Mouse (Mus musculus) MEL (cell line): ENCODE results near the gene Zcchc24. TPM values are rescaled to one million over a fixed set of nuclear protein-coding genes. Genes with fewer than 3 reads are reported as not detected.

ENCODE experiments used
- DNase-seq: peaks from one replicate; pipeline ENCODE4 v3.0.0; 2011; ENCODE audit warnings: low read depth, low spot score
- H3K27ac ChIP-seq: 2 replicates; pipeline ENCODE4 v1.5.1; 2012; ENCODE audit warnings: low read depth, mild to moderate bottlenecking, control low read depth, low read length, moderate library complexity; ENCODE audit not compliant: control insufficient read depth
- H3K27me3 ChIP-seq, 2 experiments: fragments of 150-350 bp in 1 of 2; sonication (generic) in 1 of 2; 2 replicates each; pipeline ENCODE4 v1.6.1; 2012; ENCODE audit warnings: low read length in 2 of 2, mild to moderate bottlenecking in 2 of 2, improper control_type of control experiment in 1 of 2, moderate library complexity in 1 of 2; ENCODE audit not compliant: insufficient read depth in 2 of 2, control insufficient read depth in 1 of 2
- H3K36me3 ChIP-seq, 2 experiments: 2 replicates each; pipeline ENCODE4 v1.6.1; 2012 to 2014; ENCODE audit warnings: low read length in 2 of 2, improper control_type of control experiment in 1 of 2, inconsistent platforms in 1 of 2, mild to moderate bottlenecking in 1 of 2; ENCODE audit not compliant: insufficient read depth in 2 of 2, control insufficient read depth in 1 of 2
- H3K4me1 ChIP-seq, 2 experiments: fragments of 150-350 bp in 1 of 2; sonication (generic) in 1 of 2; 2 replicates each; pipeline ENCODE4 v1.6.1; 2012; ENCODE audit warnings: low read length in 2 of 2, improper control_type of control experiment in 1 of 2, mild to moderate bottlenecking in 1 of 2; ENCODE audit not compliant: insufficient read depth in 2 of 2, control insufficient read depth in 1 of 2
- H3K4me3 ChIP-seq, 2 experiments: fragments of 150-350 bp in 1 of 2; sonication (generic) in 1 of 2; 2 replicates each; pipeline ENCODE4 v1.5.1; 2012; ENCODE audit warnings: low read depth in 2 of 2, low read length in 2 of 2, mild to moderate bottlenecking in 2 of 2, moderate library complexity in 2 of 2, control low read depth in 1 of 2, improper control_type of control experiment in 1 of 2; ENCODE audit not compliant: control insufficient read depth in 1 of 2, insufficient read depth in 1 of 2
- H3K79me2 ChIP-seq: 2 replicates; pipeline ENCODE4 v1.6.1; 2012; ENCODE audit warnings: mild to moderate bottlenecking, low read length, moderate library complexity; ENCODE audit not compliant: control insufficient read depth, poor library complexity, insufficient read depth
- H3K9ac ChIP-seq: 2 replicates; pipeline ENCODE4 v1.6.1; 2012; ENCODE audit warnings: low read depth, mild to moderate bottlenecking, control low read depth, low read length, moderate library complexity; ENCODE audit not compliant: control insufficient read depth, poor library complexity, severe bottlenecking
- H3K9me3 ChIP-seq: fragments of 150-350 bp; sonication (generic); replicated peaks from 2 replicates; pipeline ENCODE4 v1.6.1; 2012; ENCODE audit warnings: mild to moderate bottlenecking, low read length, improper control_type of control experiment, moderate library complexity; ENCODE audit not compliant: insufficient read depth
- CHD1 ChIP-seq: IDR thresholded peaks from 2 replicates; pipeline ENCODE4 v1.6.1; 2012; ENCODE audit warnings: low read depth, mild to moderate bottlenecking, inconsistent platforms, low read length, improper control_type of control experiment
- CHD2 ChIP-seq: IDR thresholded peaks from 2 replicates; pipeline ENCODE4 v1.6.1; 2011; ENCODE audit warnings: low read length, improper control_type of control experiment
- E2F4 ChIP-seq: IDR thresholded peaks from 2 replicates; pipeline ENCODE4 v1.6.1; 2011; ENCODE audit warnings: low read depth, low read length, improper control_type of control experiment, borderline replicate concordance
- ELF1 ChIP-seq: IDR thresholded peaks from 2 replicates; pipeline ENCODE4 v1.6.1; 2014; ENCODE audit warnings: low read depth, mild to moderate bottlenecking, inconsistent platforms, low read length, improper control_type of control experiment, moderate library complexity
- EP300 ChIP-seq, 2 experiments: IDR thresholded peaks; 2 replicates each; pipeline ENCODE4 v1.6.1; 2011; ENCODE audit warnings: improper control_type of control experiment in 2 of 2, low read length in 2 of 2, low read depth in 1 of 2, mild to moderate bottlenecking in 1 of 2
- ETS1 ChIP-seq: IDR thresholded peaks from 2 replicates; pipeline ENCODE4 v1.6.1; 2012; ENCODE audit warnings: low read depth, mild to moderate bottlenecking, inconsistent platforms, low read length, improper control_type of control experiment, moderate library complexity
- GATA1 ChIP-seq: IDR thresholded peaks from 2 replicates; pipeline ENCODE4 v1.6.1; 2011; ENCODE audit warnings: low read depth, low read length, improper control_type of control experiment
- JUND ChIP-seq: IDR thresholded peaks from 2 replicates; pipeline ENCODE4 v1.6.1; 2011; ENCODE audit warnings: low read depth, mild to moderate bottlenecking, improper control_type of control experiment, low read length
- KAT2A ChIP-seq: conservative IDR thresholded peaks from 2 replicates; pipeline ENCODE4 v1.6.1; 2012; ENCODE audit warnings: low read depth, low read length, improper control_type of control experiment, inconsistent platforms
- MAFK ChIP-seq: IDR thresholded peaks from 2 replicates; pipeline ENCODE4 v1.6.1; 2011; ENCODE audit warnings: low read depth, mild to moderate bottlenecking, low read length, improper control_type of control experiment, borderline replicate concordance
- MAX ChIP-seq: IDR thresholded peaks from 2 replicates; pipeline ENCODE4 v1.6.1; 2011; ENCODE audit warnings: low read length, improper control_type of control experiment
- MAZ ChIP-seq: IDR thresholded peaks from 2 replicates; pipeline ENCODE4 v1.6.1; 2012; ENCODE audit warnings: low read depth, mild to moderate bottlenecking, inconsistent platforms, low read length, improper control_type of control experiment
- MEF2A ChIP-seq: IDR thresholded peaks from 2 replicates; pipeline ENCODE4 v1.6.1; 2014; ENCODE audit warnings: low read depth, mild to moderate bottlenecking, inconsistent platforms, low read length, improper control_type of control experiment; ENCODE audit not compliant: poor library complexity, insufficient replicate concordance, severe bottlenecking; ENCODE audit errors: extremely low read depth
- MXI1 ChIP-seq: IDR thresholded peaks from 2 replicates; pipeline ENCODE4 v1.6.1; 2011; ENCODE audit warnings: mild to moderate bottlenecking, low read depth, low read length, improper control_type of control experiment
- MYB ChIP-seq: IDR thresholded peaks from 2 replicates; pipeline ENCODE4 v1.6.1; 2011; ENCODE audit warnings: mild to moderate bottlenecking, low read depth, low read length, improper control_type of control experiment
- MYC ChIP-seq: IDR thresholded peaks from 2 replicates; pipeline ENCODE4 v1.6.1; 2011; ENCODE audit warnings: low read depth, mild to moderate bottlenecking, low read length, improper control_type of control experiment, moderate library complexity
- NRF1 ChIP-seq: IDR thresholded peaks from 2 replicates; pipeline ENCODE4 v1.6.1; 2014; ENCODE audit warnings: low read depth, mild to moderate bottlenecking, inconsistent platforms, low read length, improper control_type of control experiment, moderate library complexity; ENCODE audit not compliant: poor library complexity, insufficient read depth, severe bottlenecking
- POLR2AphosphoS2 ChIP-seq: IDR thresholded peaks from 2 replicates; pipeline ENCODE4 v1.6.1; 2011; ENCODE audit warnings: low read length, improper control_type of control experiment
- POLR2AphosphoS5 ChIP-seq: IDR thresholded peaks from 2 replicates; pipeline ENCODE4 v1.6.1; 2012; ENCODE audit warnings: low read depth, borderline replicate concordance, mild to moderate bottlenecking, inconsistent platforms, low read length, moderate library complexity, mixed read lengths
- SIN3A ChIP-seq: IDR thresholded peaks from 2 replicates; pipeline ENCODE4 v1.6.1; 2012; ENCODE audit warnings: low read length, improper control_type of control experiment, inconsistent platforms
- SMC3 ChIP-seq: IDR thresholded peaks from 2 replicates; pipeline ENCODE4 v1.6.1; 2011; ENCODE audit warnings: low read depth, low read length, improper control_type of control experiment
- UBTF ChIP-seq: IDR thresholded peaks from 2 replicates; pipeline ENCODE4 v1.6.1; 2012; ENCODE audit warnings: low read depth, mild to moderate bottlenecking, inconsistent platforms, low read length, improper control_type of control experiment, moderate library complexity, borderline replicate concordance; ENCODE audit not compliant: insufficient read depth
- ZC3H11A ChIP-seq: IDR thresholded peaks from 2 replicates; pipeline ENCODE4 v1.6.1; 2012; ENCODE audit warnings: low read depth, mild to moderate bottlenecking, inconsistent platforms, low read length, improper control_type of control experiment
- ZMIZ1 ChIP-seq: IDR thresholded peaks from 2 replicates; pipeline ENCODE4 v1.6.1; 2012; ENCODE audit warnings: low read depth, mild to moderate bottlenecking, inconsistent platforms, low read length, improper control_type of control experiment, moderate library complexity
- polyA plus RNA-seq, 2 experiments: library from polyadenylated mRNA; stranded (reverse) in 1 of 2; unstranded in 1 of 2; fragments of >175 nt in 1 of 2; fragments of >200 nt in 1 of 2; gene quantifications; 2 replicates each; pipeline versions ENCODE4 v1.2.1 to v1.2.4; 2012; ENCODE audit warnings: low replicate concordance in 2 of 2, low read depth in 1 of 2; ENCODE audit not compliant: insufficient read length in 2 of 2, insufficient read depth in 1 of 2, missing spikeins in 1 of 2
- total RNA-seq: library from RNA; depleted of rRNA; stranded (reverse); fragments of 300-350 nt; gene quantifications from 2 replicates; pipeline ENCODE4 v1.2.3, GENCODE M21; 2012

Gene Zcchc24
- total and polyA plus RNA-seq, 3 experiments: 2.3 to 8.7 TPM; not detected in 1

- no peak for TF ChIP-seq MEF2A
- TF ChIP-seq CHD1: no peak
- TF ChIP-seq MYB: no peak
- TF ChIP-seq ELF1: no peak
- no peak for TF ChIP-seq MXI1
- no peak for TF ChIP-seq MYC
- no peak for TF ChIP-seq MAX
- TF ChIP-seq POLR2AphosphoS5: no peak
- no peak for TF ChIP-seq MAFK
- TF ChIP-seq EP300 (IDR thresholded peaks at IDR 0.05; ENCODE audit: low read depth in 1 of 2, low read length in 2 of 2): no peak
- no peak for TF ChIP-seq SMC3
- no peak for TF ChIP-seq JUND
- no peak for TF ChIP-seq MAZ
- no peak for TF ChIP-seq CHD2
- no peak for TF ChIP-seq ZMIZ1
- no peak for TF ChIP-seq NRF1
- no peak for TF ChIP-seq ZC3H11A
- TF ChIP-seq ETS1: no peak
- TF ChIP-seq E2F4: no peak
- Histone ChIP-seq H3K4me3 (no peak overlapping the region), H3K9ac (no peak overlapping the region), H3K9me3 (no peaks in the 10 kb centered on the region), H3K79me2 (no peaks in the 10 kb centered on the region), H3K27me3 (peaks cover 1 to 2% of the 10 kb centered on the region in 2 experiments; a peak in 3 of 4 replicates), H3K4me1 (no peaks in the 10 kb centered on the region), H3K27ac (no peak overlapping the region), H3K36me3 (no peaks in the 10 kb centered on the region)
- no peak for DNase-seq
Measured at GRCm38 (mm10) chr14:25805871-25806270, 37.0 kb upstream of the Zcchc24 start.

DNA sequence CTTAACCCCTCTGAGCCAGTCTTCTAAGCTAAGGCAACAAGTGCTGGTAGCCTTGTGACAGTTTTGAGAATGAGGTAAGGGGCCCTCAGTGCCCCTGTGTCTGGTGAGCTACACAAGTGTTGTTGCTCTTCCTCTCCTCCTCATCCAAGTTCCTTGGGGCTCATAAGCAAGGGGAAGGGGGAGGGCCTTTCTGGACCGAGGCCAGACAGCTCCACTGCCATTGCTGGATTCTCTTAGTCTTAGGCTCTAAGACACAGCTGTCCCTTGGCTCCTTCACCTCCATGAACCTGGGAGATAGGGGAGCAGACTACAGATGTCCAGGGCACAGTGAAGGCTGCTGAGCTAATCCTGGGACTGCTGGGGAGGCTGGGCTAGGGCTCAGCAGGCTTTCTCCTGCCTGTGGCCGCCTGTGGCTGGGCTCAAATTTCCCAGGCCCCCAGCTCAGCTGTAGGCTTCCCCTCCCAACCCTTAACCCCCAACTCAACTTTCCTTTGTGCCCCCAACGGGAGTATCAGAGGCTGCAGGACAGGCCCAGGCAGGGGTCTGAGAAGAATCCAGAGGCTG is 34.5 kb upstream of the Zcchc24 start:
- Histone ChIP-seq H3K79me2 (no peaks in the 10 kb centered on the region), H3K4me1 (no peaks in the 10 kb centered on the region), H3K27me3 (0 out of 4 replicates have a peak, but pooled peaks cover 0 to 1% of the 10 kb centered on the region in 2 experiments), H3K9me3 (no peaks in the 10 kb centered on the region), H3K27ac (no peak overlapping the region), H3K9ac (no peak overlapping the region), H3K36me3 (0 out of 4 replicates have a peak, but pooled peaks cover 0 to 4% of the 10 kb centered on the region in 2 experiments), H3K4me3 (no peak overlapping the region)
- no peak for DNase-seq
- TF ChIP-seq CHD1 (no peak), CHD2 (no peak), MYC (no peak), KAT2A (no peak), SIN3A (no peak), EP300 (IDR thresholded peaks at IDR 0.05; ENCODE audit: low read depth in 1 of 2, low read length in 2 of 2) (no peak), GATA1 (no peak), ZC3H11A (no peak), UBTF (no peak), ELF1 (no peak), POLR2AphosphoS2 (no peak)
